Mouse (Mus musculus) olfactory bulb, adult 2 months (tissue): ENCODE results near the gene Tmem132b.
"Not testable (repeated sequence)": the region's sequence is repeated elsewhere in the genome, so short reads cannot be mapped to it uniquely, and the experiment has no call there.

ENCODE experiments used
- CTCF ChIP-seq: fragments of 200-500 bp; IDR thresholded peaks from 2 replicates; pipeline ENCODE4 v1.5.1; 2012; ENCODE audit warnings: low read depth, mild to moderate bottlenecking, low read length, moderate library complexity; ENCODE audit not compliant: insufficient read depth
- POLR2A ChIP-seq: fragments of 200-500 bp; IDR thresholded peaks from 2 replicates; pipeline ENCODE4 v1.6.1; 2012; ENCODE audit warnings: mild to moderate bottlenecking, low read depth, low read length, moderate library complexity; ENCODE audit not compliant: insufficient read depth

DNA sequence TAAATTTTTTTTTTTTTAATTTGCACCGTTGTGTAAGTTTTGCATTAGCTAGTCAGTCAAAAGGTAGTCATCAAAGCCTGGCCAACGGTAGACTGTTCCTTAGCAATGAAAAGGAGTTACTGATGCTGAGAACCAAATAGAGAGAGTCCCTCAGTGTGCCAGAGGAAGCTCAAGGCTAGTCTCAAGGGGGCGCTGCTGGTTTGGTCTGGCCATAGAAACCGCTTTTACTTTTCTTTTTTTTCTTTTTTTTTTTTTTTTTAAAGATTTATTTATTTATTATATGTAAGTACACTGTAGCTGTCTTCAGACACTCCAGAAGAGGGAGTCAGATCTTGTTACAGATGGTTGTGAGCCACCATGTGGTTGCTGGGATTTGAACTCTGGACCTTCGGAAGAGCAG lies 42.6 kb upstream of the Tmem132b start:
- TF ChIP-seq CTCF, POLR2A: not testable (repeated sequence)
